Mouse (Mus musculus) heart, postnatal 10 days (tissue): ENCODE measurements around the gene Ampd3. TPM values are rescaled to one million over a fixed set of nuclear protein-coding genes. Genes with fewer than 3 reads are reported as not detected.

Experiments
- DNase-seq, 2 experiments: peaks; one replicate each; pipeline ENCODE4 v3.0.0; 2021
- intact Hi-C: fragments of 180-260 bp; cut with DNase I; formaldehyde crosslinking; loops from one replicate; pipeline ENCODE4 v1.15.1; 2025
- total RNA-seq, 2 experiments: library from RNA; stranded (reverse); gene quantifications; 2 replicates each; pipeline ENCODE4 v1.2.3; 2021

Ampd3 gene
- total RNA-seq, 2 experiments from 2014 or later = 37.7 to 39.2 TPM

DNA sequence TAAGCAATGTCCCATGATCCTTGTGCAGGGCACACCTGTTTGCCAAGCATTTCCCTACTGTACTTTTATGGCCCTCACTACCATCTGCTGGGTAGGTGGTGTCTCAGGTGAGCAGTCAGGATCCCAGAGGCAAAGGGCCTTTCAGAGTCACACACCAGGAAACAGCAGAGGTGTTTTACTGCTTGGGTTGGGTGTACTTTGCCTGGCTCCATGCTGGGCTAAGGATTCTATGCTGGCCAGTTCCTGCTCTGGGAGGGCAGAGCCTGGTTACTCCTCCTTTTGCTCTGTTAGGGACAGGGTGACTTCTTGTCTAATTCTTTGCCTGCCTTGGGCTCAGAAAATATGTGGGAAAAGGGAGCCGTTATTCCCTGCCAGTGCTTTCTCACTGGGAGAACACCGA lies 24.8 kb downstream of the Ampd3 start:
- no peak for DNase-seq
- intact Hi-C loops = no loop called here

DNA sequence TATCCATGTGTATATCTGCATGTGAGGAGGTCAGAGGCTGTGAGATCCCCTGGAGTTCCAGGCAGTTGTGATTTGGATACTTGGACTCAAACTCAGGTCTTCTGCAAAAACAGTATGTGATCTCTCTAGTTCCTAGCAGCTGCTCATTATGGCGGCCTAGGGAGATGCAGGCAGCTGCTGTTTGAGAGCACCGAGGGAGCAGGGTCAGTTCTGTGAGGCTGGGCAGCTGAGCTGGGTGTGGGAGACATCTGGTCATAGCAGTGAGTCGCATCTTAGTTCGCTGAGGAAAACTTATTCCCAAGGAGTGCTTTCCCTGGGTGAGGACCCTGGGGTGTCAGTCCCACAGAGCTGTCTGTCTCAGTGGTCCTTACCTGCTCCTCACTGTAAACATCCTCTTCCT lies 26.7 kb downstream of the Ampd3 start:
- DNase-seq = no peak
- intact Hi-C loops = no loop called here

DNA sequence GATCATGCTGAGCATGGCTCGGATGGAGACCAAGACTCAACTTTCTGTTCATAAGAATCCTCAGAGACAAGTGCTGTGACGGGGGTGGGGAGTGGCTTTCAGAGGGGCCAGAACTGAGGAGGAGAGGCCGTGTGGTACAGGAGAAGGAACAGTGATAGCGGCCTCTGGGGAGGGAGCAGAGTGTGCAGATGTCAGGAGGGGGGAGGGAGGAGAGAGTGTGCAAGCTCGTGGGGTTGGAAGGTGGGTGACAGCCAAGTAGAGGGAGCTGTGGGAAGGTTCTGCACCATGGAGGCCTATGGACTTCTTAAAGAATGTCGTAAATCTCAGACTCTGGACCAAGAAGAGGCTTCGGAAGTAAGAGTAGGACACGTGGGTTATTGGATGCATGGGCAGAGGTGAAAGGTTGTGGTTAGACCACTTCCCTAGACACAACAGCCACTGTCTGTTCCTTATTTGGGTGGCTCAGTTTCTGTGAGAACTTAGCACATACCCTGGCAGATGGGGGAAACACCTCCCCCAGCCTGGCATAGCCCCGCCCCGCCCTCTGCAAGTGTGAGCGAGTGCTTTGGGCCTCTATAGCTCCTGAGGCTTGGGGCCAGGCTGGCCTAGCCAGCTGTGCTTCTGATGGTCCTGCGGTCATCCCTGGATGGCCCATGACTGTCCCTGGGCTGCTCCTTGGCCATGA lies 28.5 kb downstream of the Ampd3 start:
- DNase-seq = no peak
- intact Hi-C loops = no loop called here

DNA sequence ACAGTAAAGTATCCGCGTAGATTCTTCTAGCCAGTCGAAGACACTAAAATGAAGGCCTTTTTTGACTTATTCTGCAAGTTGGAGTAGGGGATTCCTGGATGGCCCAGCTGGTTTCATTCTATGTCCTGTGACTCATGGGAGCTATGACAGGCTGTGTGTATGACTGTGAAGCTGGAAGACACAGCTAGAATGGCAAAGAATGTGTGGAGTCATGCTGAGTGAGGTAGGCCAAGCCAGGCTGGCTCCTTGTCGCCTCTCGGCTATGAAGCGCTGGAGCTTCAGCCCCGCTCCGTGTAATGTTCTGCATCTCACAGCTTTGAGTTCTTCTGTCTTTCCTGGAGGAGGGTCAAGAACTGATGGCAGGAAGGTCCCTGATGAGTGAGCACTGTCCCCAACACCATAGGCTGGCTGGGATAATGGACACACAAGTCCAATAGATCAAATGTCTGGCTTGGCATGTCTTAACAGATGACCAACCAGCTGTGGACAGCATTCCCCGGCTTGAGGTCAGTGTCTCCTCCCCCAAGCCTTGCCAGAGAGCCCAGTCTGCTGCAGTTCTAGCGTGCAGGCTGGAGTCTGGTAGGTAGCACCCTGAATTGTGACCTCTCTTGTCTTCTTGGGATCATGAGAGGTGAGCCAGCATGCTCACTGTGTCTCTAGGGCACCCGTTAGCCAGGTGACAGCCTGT lies 29.9 kb downstream of the Ampd3 start:
- peak in 1 of 2 experiments; percentile 29 for DNase-seq
- intact Hi-C loops = no loop called here

DNA sequence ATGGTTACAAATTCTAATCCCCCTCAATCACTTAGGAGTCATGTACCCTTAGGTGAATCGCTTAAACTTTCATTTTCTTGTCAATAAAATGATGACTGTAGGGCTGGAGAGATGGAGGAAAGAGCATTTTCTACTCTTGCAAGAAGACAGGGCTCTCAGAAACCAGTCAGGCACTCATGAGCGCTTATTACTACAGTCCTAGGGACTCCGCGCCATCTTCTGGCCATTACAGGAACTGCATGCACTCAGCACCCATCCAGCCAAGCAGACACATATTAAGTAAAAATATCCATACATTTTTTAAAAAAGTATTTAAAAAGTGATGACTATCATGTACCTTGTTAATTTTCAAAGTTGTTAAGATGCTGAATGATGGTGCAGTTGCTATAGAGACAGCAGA lies 33.0 kb downstream of the Ampd3 start:
- DNase-seq = peak; percentile 85 to 90
- intact Hi-C loops = loop anchor here (1.0 to 5.0 kb wide), 4 partner anchors 74 to 514 kb away; no protein-coding TSS in a partner anchor

DNA sequence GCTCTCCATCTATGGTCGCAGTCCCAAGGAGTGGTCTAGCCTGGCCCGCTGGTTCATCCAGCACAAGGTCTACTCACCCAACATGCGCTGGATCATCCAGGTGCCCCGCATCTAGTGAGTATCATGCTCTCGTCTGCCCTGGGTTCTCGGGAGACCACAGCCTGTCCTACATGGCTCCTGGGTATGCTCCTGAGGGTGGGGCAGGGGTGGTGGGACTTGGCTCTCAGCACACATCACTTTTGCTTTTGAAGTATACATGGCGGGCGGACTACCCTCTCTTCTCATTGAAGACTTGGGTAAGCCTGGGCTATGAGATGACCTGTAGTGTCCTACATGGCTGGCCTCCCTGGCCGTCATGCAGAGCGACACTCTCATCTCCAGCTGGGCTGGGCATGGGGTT lies 35.1 kb downstream of the Ampd3 start:
- DNase-seq = no peak
- intact Hi-C loops = loop anchor here (5.0 kb wide), 2 partner anchors 156 to 516 kb away; no protein-coding TSS in a partner anchor

DNA sequence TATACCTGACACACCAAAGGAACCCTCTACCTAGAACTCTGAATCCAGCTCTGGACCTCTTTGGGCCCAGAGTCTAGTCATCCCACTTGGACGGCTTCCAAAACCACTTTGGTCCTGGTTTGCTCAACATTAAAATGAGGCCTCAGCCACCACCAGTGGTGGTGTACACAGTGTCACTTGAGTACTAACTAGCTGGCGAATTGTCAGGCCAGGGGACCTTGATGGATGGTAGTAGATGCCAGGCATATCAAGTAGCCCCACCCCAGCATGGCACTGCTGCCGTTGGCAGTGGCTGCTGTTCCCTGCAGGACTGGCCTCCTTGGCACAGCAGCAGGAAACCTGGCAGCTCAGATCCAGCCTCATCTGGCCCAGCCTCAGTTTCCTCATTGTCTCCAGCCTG lies 36.3 kb downstream of the Ampd3 start:
- DNase-seq = peak; percentile 57 to 69

DNA sequence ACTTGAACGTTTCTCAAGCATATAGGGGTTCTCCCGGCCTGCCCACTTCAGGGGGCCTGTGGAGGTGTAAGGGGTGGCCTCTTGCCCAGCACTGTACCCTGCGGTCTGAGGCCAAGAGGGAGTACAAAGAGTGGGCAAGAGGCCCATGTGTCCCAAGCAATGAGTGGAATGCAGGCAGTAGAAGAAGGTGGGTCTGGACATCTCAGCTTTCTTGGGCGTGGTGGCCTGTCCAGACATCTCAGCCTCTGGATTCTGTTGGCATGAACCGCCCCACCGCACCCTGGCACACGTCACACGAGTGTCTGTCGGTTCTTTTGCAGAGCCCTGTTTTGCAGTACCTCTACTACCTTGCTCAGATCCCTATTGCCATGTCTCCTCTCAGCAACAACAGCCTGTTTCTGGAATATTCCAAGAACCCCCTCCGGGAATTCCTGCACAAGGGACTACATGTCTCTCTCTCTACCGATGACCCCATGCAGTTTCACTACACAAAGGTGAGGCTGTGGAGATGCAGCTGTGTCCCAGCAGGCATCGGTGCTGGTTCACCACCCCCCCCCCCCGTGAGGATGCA lies 39.5 kb downstream of the Ampd3 start:
- intact Hi-C loops = no loop called here

More for the DNA sequence above, 36.3 kb downstream of the Ampd3 start:
- intact Hi-C loops = loop anchor here (5.0 kb wide), 2 partner anchors 157 to 517 kb away; no protein-coding TSS in a partner anchor

DNA sequence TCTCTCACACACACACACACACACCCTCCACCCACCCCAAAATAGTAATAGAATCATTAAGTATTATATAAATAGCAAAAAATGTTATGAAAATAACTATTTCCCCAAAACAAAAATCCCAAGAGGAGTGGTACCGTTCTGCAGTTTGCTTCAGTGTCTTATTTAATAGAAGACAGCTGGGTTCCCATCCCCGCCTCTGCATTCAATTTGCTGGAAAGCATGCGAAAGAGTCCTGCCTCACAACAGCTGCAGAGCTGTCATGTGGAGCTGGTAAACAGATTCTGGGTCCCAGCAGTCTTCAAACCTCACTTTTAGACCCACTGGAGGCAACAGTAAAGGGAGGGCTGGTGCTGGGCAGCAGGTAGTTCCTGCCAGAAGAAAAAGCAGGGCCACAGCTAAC lies 41.0 kb downstream of the Ampd3 start:
- peak in 1 of 2 experiments; percentile 47 for DNase-seq
- intact Hi-C loops = no loop called here

More for the DNA sequence above, 39.5 kb downstream of the Ampd3 start:
- DNase-seq = no peak

DNA sequence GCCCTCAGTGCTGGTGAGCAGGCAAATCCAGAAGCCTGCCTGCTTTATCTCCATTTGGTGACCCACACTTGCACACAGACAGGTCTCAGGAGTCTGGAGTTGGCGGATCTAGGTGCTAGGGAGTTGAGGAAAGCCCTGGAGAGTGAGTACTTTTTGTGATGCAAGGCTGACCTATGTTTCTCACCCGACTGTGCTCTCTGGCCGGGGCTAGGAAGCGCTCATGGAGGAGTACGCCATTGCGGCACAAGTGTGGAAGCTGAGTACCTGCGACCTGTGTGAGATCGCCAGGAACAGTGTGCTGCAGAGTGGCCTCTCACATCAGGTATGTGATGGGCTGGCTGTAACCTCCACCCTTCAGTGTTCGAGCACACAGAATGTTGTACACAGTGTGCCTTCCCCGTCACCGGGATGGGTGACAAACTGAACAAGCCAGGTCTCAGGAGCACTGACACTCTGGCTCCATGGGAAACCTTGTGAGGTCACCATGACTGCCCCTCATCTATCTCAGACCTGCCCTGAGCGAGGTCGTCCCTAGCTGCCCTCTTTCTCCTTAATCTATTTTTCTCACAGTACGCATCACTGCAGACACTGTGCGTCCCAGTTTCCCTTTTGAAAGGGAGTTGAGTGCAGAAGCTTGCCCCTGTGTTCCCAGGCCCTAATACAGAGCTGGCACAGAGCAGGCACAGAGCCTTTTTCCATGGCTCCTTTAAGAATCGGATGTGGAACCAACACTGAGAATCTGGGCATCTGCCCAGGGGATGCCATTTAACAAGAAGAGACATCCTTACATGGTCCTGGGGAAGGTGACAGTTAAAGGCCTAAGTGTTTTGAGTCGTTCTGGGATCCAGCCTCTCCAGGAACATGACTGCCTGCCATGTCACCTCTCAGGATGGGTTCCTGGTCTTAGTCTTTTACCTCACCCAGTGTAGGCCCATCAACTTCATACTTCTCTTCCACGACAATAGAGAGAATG lies 41.9 kb downstream of the Ampd3 start:
- peak; percentile 54 to 57 for DNase-seq
- intact Hi-C loops = no loop called here

DNA sequence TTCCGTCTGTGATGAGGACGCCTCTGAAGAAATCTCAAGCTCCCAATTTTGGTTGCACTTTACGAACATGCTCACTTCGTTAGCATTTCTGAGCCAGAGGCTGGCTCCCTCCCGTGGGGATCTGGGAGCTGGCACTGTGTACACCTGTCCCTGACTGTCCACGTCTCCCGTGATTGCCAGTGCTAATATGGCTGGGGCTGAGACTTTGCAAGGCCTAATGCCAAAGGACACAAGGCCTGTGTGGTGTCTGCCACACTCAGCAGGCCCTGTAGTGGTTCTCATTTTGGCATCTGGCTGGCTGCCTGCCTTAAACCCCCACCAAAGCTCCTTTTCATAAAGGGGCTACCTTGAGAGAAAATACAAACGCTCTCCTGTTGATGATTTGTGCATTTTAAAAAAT lies 43.0 kb downstream of the Ampd3 start:
- peak in 1 of 2 experiments; percentile 42 for DNase-seq
- intact Hi-C loops = no loop called here

DNA sequence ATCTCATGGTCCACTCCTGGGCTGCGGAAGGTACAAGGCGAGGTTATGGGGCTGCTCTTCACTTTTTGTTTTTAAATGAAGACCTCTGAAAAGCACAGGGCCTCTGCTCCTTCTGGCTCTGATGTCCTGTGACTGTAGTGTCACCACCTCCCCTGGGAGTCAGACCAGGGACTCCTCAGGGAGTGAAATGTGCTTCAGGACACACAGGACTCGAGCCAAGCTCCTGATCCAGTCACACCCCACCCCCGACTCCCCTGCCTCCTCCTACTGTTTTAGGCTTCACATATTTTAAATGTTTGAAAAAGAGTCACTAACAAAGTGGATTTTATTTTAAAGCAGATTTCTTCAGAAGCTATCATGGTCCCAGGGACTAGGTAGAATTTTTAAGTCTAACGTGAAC lies 43.5 kb downstream of the Ampd3 start:
- intact Hi-C loops = no loop called here
- DNase-seq = peak in 1 of 2 experiments; percentile 36

DNA sequence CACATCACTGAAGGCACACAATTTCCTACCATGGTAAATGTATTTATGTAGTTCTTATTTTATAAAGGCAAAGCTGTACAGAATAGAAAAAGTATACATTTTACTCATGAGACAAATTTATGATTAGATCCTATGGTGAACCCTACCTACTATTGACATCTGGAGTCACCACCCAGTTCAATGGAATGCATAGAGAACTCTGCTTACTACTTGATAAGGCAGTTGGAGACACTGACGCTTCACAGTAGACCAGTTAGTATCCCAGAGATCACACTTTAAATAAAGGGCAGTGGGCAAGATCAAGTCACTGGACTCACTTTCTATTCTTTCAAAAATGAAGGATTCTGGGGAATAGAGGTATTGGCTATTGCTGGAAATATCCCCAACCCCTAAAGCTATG lies 46.0 kb downstream of the Ampd3 start:
- intact Hi-C loops = no loop called here

DNA sequence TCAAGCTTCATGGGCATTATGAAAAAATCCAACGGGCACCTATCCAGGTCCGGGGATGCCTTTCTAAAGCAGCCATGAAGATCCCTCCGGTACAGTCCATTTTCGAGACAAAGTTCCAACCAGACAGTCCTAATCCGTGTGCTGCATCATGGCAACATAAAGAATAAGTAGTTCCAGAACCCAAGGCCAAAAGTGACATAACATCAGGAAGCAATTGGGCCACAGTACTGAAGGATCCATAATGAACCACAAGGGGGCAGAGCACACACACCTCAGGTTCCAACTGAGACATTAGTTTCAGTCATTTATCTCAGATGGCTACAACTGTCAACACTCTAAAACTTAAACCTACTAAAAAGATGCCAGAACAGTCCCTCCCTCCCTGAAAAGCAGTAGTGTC lies 48.0 kb downstream of the Ampd3 start:
- DNase-seq = peak; percentile 72 to 76
- intact Hi-C loops = loop anchor here (1.0 kb wide), 2 partner anchors 114 to 199 kb away; no protein-coding TSS in a partner anchor

More for the DNA sequence above, 46.0 kb downstream of the Ampd3 start:
- no peak for DNase-seq

DNA sequence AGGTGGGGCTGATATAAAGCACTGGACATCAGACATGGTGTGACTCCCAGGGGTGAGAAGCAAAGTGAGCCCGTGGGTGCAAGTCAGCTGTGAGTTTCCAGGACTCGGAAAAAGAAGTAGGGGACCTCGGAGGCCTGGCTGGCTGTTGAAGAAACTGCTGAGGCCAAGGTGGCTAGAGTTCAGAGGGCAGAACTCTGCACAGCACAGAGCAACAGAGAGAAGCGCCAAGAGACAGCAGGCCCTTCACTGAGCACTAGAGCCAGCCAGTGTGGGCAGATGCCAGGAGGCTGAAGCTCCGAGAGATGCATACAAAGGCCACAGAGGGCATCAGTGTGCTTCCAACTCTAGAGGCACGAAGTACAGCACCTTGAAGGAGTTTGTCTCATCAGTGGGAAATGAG lies 50.2 kb downstream of the Ampd3 start:
- peak; percentile 57 to 64 for DNase-seq
- intact Hi-C loops = no loop called here

DNA sequence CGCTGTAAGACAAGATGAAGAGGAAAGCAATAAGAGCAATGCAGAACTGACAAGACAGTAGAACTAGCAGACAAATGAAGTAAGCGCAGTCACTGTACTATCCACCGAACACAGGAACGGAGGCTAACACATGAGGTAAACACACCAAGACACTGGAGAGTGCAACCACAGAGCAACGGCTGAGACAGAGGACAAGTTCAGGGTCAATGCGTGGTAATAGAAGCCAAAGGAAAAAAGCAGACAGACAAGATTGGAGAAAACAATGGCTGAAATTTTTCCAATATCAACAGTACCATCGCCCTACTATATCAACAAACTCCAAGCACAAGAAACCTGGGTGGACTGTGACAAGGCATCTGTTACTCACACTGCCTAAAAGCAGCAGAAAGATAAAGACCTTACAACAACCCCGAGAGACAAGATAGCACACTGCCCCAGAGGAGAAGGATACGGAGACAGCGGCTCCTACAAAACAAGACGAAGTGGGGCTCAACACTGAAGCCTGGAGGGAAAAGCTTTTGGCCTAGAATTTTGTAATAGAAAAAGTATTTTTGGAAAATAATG lies 50.9 kb downstream of the Ampd3 start:
- DNase-seq = no peak
- intact Hi-C loops = no loop called here

DNA sequence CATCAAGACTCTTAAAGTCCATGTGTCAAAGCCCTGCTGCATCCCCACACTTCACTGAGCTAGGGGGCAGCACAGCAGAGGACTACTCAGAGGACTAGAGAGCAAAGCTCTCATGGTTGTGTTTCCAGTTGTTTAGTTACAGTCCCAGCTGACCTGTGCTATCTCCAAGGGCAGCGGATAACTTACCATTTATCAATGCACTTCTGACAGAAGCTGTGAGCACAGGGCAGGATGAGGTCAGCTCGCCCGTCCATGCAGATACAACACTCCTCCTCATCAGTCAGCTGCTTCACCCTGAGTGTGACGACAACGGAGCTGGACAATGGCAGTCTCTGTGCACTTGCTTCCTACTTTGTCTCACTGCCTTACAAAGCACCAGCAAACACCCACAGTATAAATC lies 53.1 kb downstream of the Ampd3 start:
- DNase-seq = peak; percentile 43 to 45
- intact Hi-C loops = no loop called here

DNA sequence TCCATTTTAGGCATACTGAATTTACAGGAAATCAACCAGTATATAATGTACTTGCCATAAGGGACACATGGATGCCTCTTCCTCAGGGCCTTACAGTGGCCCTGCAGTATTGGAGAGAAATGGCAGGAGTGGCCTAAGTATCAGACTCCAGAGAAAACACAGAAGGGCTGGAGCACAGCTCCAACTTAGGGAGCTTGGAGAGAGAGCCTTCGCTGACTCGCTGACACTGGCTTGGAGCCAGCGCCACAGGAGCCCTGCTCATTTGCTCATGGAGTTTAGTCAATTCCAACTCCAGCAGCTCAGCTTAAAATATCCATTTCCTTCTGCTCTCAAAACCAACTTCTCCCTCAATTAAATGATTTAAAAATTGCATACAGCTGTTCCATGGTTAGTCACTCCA lies 53.6 kb downstream of the Ampd3 start:
- intact Hi-C loops = no loop called here
- peak; percentile 61 to 75 for DNase-seq

DNA sequence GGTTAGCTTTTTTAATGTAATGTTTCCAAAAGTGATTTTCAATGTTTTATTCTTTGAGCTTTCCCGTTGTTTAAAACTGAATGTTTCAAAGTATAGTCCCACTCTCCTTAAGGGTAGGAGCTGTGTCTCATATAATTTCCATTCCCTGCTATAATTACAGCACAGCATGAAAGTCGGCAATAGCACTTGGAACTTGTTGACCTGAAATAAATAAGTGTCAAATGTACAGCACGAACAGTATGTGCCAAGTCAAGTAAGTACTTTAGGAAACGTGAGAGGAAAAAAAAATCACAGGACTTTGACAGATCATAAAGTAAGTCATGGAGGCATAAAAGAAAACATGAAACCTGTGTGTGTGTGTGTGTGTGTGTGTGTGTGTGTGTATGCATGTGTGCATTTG lies 54.0 kb downstream of the Ampd3 start:
- DNase-seq = no peak
- intact Hi-C loops = no loop called here

DNA sequence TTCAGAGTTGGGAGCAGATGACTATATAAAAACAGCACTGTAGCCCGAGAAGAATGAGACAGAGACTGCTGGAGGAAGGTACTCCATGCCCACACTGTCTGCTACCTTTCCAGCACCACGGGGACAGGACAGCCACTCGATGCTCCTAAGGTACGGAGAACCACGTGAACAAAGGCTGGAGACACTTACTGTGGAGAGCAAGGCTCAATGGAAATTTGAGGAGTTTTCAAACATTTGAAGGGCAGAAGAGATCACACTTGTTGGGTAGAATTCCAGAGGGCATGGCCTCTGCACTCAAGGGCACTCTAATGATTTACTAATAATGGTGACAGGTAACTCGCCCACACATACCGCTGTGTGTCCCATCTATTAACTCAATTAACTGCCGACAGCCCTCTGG lies 55.1 kb downstream of the Ampd3 start:
- intact Hi-C loops = no loop called here

More for the DNA sequence above, 55.1 kb downstream of the Ampd3 start:
- DNase-seq = no peak
